Mouse (Mus musculus) cerebellum, adult 11-12 months (tissue): ENCODE results near the gene Snrpa.
"Not testable (repeated sequence)": the region's sequence is repeated elsewhere in the genome, so short reads cannot be mapped to it uniquely, and the experiment has no call there.

Source experiments
- DNase-seq: peaks from one replicate; pipeline ENCODE4 v3.0.0; 2022

Snrpa gene

DNA sequence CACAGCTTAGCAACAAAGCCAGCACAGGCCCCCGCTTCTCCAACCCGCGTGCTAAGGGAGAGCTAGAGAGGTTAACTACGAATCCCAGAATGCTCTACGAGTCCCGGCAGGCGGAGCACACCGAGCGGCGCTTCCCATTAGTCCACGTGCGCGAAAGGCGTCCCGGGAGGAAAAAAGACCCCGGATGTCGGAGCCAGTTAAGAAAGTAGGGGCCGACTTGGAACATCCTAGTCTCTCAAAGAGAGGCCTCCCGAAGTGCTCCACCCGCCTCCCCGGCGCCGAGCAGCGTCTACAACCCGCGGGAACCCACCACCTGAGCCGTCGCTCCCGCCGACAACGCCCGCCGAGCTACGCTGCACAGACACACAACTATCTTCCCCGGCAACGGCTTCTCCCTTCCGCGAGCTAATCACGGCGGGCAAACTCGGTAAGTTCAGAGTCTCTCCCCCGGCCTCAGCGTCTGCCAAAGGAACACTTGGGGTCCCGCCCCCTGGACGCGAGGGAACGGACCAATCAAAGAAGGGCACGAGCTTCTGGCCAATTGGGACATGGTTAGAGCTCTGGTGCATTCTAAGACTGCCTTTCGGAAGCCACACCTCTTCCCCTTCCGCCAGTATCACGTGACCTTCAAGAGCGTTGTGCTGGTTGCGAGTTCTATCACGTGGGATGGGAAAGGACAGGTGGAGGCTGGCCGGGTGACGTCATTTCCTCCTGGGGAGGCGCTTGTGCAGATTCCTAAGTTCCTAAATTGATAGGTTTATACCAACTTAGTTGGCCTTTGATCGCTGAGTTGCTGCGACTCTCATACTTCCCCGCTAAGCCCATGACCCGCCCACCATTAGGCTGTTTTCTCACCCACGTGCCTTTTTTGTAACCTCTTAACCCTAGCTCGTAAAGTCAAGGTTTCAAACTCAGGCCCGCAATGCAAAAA lies at the start of gene Snrpa, which contains the start of gene BC024978:
TSS of gene Snrpa (minus strand) at position 591 of the 931 bp plus-strand sequence.
TSS of gene BC024978 (plus strand) at position 101 of the 931 bp plus-strand sequence.
- DNase-seq, result peak; percentile 99

DNA sequence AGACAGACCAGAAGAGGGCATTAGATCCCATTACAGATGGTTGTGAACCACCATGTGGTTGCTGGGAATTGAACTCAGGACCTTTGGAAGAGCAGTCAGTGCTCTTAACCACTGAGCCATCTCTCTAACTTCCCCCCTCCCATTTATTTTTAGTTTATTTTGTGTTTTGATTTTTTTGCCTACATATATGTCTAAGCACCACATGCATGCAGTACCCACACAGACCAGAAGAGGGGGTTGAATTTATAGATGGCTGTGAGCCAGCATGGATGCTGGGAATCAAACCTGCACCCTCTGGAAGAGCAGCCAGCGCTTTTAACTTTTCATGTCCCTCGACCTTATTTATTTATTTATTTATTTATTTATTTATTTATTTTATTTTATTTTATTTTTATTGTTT lies 48.0 kb upstream of the Snrpa start:
- not testable (repeated sequence) for DNase-seq

DNA sequence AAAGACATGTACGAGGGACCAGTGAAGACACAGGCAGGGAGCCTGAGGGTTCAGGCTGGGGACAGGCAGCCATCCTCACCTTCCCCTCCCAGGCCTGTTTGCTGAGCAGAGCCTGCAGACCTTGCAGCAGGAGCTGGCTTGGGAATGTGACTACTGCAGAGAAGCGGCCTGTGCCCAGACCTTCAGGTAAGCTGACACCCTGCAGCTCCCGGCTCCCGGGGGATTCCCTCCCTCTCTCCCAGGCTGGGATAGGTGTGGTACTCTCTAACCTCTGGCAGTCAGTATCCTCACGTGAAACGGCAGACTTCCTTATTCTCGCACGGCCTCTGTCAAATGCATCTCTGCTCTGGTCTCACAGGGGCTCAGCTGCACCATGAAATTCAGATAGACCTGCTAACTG lies 47.1 kb upstream of the Snrpa start:
- DNase-seq, result no peak

DNA sequence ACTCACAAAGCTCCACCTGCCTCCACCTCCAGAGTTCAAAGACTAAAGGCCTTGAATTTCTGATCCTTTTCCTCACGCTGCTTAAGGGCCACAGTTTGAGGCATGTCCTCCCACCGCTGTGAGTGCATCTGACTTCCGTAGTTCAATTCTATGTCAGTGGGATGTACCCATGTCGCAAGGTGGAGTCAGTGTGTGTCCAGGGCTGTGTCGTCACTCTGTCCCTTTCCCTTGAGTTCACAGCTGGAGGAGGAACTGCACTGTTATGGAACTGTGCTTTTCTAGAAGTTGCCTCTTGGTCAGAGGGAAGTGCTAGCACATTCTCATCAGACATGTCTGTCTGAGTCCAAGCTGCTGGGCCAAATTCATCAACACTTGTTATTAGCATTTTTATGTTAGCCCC lies 42.5 kb upstream of the Snrpa start:
- no peak for DNase-seq

DNA sequence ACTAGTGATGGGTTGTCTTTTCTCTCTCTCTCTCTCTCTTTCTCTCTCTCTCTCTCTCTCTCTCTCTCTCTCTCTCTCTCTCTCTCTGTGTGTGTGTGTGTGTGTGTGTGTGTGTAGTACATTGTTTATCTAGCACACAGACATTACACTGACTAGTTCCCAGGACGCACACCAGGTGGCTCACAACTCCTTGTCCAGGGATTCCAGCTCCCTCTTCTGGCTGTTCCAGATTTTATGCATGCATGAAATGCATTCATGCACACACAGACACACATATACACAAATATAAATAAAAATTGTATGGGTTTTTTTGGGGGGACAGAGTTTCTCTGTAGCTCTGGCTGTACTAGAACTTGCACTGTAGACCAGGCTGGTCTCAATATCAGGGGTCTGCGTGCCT lies 41.5 kb upstream of the Snrpa start:
- DNase-seq, result no peak

DNA sequence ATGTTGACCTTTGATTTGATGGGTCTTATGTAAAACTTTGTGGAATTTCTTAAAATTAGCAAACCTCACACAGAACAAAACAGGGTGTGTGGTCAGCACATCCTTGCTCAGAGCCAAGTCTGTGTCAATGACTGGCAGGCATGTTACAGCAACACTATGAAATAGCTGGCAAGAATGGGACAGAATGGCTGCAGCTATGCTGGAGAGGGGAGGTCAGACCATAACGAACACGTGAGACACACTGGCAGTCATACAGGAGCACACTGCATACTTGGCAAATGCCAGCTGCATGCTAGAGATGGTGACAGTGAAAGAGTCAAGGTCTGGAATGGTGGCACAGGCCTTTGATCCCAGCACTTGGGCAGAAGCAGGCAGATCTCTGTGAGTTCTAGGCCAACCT lies 39.7 kb upstream of the Snrpa start:
- no peak for DNase-seq

DNA sequence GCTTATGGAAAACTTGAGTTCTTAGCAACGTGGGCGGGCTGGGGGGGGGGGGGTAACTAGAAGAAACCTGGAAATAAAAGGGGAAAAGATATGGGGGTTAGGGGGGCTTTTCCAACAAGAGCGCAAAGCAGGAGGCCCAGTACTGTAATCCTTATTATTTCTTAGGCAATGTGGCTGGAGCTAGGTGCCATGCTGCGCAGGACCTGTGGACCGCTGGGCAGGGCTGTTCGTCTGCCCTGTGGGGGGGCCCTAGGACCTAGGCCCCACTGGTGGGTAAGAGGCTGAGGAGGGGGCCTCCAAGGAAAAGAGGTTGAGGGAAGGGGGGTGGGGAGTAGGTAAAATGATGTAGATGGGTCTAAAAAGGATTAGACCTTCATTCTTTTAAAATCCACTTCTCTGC lies 37.2 kb upstream of the Snrpa start:
- peak; percentile 52 for DNase-seq

DNA sequence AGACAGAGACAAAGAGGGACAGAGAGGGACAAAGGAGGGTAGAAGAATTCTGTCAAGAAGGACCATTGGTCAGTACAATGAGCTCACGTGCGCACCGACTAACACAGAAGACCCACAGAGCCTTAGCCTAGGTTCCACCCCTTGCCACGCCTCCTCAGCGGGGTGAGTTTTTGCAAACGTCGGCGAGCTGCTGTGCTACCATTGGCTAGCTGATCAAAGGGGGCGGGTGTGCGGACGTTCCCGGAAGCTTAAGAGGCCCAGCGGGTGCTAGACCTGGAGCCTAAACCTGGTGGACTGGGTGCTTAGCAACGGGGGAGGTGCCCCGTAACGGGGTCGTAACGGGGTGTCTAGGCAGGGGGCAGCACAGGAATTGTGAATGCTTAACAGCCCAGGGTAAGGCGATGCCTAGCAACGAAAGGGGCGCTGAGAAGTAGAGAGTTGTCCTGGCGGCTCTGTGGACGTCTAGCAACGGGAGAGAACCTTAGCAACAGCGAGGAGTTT lies 36.8 kb upstream of the Snrpa start, which contains the start of gene Coq8b:
TSS of gene Coq8b (plus strand) at position 243 of the 501 bp plus-strand sequence.
- DNase-seq, result peak; percentile 90

DNA sequence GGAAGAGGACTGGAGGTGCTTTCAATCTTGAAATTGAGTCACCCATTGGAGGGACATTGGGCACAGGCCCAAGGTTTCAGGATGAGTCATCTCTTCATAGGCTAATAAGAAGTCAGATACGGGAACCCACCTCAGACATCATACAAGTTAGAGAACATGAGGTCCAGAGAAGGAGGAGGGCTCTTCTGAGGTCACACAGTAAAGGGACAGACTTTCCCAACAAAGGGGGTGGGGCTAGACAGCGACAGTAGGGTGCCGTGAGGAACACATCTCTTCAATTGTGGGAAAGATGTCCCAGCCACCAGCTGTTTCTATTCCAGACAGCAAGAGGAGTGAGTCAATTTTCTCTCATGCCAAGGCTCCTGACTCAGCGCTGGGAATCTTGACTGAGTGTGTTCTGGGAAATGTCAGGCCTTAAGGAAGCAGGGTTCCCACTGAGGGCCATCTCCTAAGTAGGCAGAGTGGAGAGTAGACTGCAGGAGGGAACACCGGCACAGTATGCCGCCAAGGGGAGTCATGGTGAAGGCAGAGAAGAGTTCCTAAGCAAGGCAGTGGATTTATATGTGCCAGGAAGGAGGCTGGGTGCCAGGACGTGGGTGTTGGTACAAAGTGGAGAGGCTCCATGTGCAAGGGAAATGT lies 35.7 kb upstream of the Snrpa start:
- DNase-seq, result peak; percentile 57

DNA sequence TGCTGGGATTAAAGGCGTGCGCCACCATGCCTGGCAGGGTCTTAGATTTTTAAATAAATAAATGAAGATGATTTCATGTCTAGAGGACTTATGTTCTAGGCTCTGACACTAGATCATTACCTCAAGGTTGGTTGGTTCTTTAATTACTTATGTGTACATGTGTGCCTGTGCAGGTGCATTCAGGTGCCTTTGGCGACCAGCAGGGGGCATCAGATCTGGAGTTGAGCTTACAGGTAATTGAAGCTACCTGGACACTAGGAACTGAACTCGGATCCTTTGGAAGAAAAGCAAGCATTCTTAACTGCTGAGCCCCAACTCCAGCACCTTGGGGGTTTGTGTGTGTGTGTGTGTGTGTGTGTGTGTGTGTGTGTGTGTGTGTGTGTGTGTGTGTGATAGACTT lies 34.7 kb upstream of the Snrpa start:
- DNase-seq, result no peak

DNA sequence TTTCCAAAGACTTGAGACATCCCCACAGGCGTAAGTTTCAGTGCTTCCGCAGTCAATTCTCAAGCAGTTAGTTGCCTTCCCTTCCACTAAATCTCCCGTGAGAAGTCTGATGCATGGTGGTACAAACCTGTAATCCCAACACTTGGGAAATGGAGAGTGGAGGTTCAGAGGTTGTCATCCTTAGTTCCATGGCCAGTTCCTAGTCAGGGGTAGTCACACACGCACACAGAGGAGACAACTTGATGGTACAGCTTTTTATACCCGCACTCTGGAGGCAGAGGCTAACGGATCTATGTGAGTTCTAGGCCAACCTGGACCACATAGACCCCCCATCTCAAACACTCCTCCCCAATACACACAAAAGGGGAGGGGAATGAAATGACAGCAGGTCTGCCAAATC lies 32.8 kb upstream of the Snrpa start:
- peak; percentile 48 for DNase-seq

DNA sequence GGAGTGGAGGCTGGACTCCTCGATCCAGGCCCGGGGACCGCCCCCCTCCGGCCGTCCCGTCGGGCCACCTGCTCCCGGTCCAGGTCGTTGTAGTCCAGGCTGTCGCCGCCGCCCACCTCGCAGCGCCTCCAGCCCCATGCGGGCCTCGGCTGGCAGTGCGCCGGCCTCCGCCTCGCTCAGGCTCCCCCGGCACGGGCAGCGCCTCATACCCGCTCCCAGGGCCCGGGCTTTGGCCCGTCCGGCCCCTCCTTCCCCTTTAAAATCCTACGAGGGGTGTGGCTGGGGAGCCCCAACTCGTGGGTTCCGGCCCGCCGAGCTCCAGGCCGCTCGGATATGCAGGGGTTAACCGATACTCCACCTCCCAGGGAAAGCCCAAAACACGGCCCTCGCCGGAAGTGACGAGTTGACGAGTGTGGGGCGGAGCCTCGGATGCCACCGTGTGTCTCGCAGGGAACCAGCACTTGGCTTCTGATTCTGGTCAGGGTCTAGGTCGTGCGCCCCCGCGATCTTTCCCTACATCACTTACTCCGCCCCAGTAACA lies 32.3 kb upstream of the Snrpa start, which contains the start of gene Itpkc:
TSS of gene Itpkc (minus strand) at position 381 of the 541 bp plus-strand sequence.
- DNase-seq, result peak; percentile 89

DNA sequence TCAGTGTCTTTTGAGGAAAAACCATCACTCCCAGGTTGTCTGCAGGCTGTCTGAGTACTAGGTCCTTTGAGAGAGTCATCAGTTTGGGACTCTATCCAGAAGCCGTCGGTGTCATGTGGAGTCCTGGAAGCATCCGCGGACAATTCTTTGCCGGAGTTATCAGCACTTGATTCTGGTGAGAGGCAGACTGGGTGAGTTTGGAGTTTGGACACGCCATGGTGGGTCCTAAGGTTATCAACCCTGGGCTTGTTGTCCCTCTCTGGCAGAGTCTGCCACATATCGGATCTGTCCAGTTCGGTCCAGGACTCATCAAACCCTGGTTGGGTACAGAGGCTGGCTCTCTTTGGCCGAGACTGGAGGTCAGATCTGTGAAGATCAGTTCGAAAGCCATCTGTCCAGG lies 31.6 kb upstream of the Snrpa start:
- peak; percentile 69 for DNase-seq

DNA sequence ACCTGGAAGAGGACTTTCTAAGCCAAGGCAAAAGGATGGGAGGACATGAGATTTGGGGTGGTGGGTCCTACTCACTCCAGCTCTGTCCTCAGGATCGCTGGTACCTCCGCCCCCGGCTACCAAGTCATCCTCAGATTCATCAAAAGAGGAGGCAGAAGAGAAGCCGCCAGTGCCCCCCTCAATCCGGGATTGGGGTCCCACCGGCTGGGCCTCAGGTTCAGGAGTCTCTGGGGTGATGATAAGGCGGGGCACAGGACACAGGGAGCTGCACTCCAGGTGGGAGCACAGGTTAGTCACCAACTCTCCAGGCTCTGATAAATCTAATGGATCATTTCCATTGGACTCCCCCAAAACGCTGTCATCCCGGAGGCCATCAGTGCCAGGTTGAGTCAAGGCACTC lies 31.2 kb upstream of the Snrpa start:
- peak; percentile 63 for DNase-seq

DNA sequence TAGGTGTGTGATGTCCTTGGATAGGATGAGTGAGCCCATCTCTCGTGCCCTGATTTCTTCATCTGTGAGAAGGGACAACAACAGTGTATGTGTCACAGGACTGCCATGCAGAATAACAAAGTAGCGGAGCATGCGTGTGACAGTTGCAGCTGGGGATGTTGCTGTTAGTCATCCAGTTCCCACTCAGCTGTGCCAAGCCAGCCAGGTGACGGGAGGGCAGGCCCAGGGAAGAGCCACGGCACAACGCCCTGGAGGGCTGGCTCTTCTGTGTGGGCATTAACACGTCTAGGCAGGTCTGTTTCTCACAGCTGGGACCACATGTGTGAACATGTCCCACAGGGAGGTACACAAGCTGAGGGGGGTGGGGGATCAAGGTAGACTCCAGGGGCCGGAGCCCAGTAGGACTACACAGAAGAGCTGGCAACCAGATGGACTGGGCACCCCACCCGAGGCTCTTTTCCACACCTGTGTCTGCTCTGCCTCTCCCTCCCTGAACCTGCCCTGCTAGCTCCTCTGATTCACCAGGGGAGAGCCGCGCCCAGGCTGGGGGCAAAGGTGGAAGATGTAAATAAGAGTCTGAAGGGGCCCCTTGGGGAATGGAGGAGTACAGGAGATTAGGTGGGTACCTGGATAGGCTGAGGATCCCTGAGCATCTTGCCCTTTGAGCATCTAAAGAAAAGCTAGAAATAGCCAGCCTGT lies 29.0 kb upstream of the Snrpa start:
- peak; percentile 50 for DNase-seq

DNA sequence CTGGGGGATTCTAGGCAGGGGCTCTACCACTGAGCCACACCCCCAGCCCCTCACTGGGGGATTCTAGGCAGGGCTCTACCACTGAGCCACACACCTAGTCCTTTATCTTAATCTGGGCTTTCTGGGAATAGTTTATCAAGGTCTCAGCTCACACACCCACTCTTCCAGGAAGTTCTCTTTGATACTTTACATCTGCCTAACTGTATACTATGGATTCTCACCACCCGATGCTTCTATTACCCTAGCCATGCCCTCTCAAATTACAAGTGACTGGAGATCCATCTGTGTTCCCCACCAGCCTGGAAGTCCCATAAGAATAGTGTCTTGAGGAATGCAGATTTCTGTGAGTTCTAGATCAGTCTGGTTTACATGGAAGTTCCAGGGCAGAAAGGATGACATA lies 26.5 kb upstream of the Snrpa start:
- no peak for DNase-seq

DNA sequence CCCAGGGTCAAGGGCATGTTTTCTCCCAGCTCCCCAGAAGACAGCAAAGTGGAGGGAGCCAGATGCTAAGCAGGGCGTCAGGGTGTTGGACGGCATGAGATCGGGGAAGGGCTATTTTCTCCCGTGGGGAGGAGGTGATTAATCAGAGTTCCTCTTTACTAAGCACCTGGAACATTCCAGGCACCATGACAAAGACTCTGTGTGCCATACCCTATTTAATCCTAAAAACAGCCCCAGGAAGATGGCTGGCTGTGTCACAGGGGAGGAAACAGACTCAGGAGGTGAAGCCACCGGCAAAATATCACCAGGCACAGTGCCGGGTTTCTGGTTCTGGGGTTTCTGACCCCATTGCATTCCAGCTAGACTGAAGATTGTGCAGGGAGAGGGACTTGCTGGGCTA lies 25.9 kb upstream of the Snrpa start:
- no peak for DNase-seq

DNA sequence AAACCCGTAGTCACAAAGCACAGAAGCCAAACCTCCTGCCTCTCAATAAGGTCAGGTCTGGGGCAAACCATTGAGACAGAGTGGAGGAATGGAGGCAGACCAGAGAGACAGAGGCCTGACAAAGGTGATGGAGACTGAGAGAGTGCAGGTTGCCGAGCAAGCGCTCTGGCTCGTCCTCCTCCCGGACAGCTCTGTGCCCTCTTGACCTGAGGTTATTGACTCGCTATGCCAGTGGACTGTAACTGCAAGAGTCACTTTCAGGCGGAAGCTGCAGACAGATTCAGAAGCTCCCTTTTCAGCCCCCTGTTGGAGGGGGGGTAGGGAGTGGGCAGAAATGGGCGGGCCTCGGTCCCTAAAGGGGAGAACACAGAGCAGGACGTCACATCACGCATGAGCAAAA lies 23.9 kb upstream of the Snrpa start:
- no peak for DNase-seq

DNA sequence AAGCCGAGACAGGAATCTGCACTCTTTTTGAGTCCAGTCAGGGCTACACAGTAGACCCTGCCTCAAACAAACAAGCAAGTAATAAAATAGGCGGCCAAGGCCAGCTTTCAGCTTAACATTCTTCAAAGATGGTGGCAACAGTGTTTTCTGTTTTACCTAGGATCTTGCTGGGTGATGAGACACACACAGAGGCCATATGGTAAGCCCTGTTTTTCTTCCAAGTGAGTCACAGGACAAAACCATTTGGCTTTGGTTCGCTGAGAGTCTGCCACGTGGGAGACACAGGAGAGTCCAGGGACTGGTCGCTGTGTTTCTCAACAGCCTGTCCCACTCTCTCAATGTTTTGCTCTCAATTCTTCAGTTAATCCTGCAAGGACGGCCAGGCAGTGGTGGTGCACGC lies 22.5 kb upstream of the Snrpa start:
- peak; percentile 72 for DNase-seq

DNA sequence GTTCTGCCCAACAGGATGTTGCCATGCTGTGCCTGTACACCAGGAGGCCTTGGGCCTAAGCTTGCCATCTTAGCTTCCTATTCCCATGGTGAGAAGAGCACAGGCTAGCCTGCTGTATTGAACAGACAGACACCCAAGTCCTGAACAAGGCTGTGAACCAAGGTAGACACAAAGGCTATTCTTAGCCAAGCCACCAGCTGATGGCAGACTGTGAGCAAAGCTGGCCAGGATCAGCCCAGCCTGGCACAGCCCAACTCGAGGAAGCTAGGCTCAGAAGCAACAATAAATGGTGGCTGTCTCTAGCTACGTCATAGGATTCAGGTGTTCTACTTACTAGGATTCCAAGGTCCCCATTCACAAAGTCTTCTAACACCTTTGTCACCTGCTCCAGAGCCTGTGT lies 16.6 kb upstream of the Snrpa start:
- no peak for DNase-seq

DNA sequence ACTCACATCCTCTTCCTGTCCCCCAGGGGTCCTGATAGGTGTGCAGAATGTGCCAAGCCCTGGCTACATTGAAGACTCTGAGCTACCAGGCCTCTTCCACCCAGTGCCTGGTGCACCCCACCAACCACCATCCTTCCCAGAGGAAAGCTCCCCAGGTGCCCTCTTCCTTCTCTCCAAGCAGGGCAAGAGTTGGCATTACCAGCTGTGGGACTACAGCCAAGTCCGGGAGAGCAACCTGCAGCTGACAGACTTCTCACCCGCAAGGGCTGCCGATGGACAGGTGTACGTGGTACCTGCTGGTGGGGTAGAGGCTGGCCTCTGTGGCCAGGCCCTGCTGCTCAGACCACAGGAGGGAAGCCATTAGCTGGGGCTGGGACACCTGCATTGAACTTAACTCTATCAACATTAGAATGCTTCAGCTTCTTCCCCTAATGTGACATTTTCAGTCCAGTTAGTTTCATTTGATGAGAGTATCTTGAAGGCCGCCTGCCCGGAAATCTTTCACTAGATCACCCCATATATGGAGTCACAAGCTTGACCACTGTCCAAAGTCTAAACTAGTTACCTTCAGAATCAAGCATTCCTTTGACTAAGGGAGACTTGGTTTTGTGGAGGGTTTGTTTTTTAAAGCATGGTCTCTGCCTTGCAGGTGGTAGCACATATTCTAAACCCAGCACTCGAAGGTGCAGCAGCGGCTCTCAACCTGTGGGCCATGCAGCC lies 7.8 kb upstream of the Snrpa start:
- peak; percentile 64 for DNase-seq

DNA sequence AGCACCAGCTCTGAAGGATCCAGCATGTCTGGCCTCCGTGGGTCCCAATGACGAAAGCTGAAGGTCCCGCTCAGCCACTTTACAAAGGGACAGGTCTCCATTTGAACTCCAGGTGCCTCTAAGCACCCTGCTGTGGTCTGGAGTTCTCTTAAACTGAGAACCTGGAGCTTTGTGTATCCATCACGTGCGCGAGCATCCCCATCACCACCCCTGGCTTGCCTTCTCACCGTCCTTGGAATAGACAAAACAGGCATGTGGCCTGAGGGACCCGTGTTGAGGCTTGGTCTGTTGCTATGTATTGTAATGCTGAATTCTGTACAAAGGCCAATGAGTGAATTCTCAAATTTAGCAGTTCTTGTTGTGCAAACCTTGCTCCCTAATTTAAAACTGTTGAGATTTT lies 2.7 kb upstream of the Snrpa start:
- no peak for DNase-seq
